Mouse (Mus musculus) heart, adult 2 months (tissue): ENCODE measurements around the gene Limd2.

ENCODE experiments used
- CTCF ChIP-seq: fragments of 200-600 bp; IDR thresholded peaks from 2 replicates; pipeline ENCODE4 v1.8.1; 2022; ENCODE audit warnings: antibody characterized with exemption, mild to moderate bottlenecking, moderate library complexity
- EP300 ChIP-seq: fragments of 200-500 bp; IDR thresholded peaks from 2 replicates; pipeline ENCODE4 v1.6.1; 2011; ENCODE audit warnings: low read depth, low read length, control low read depth; ENCODE audit not compliant: insufficient read depth

- TF ChIP-seq CTCF, result peak; percentile 40
- TF ChIP-seq EP300, result 0 out of 2 replicates have a peak, but pooled peaks have one; percentile 66
Observed at GRCm38 (mm10) chr11:106193371-106194154, 32.9 kb upstream of the Limd2 start.
